Mouse (Mus musculus) kidney, adult 18-20 months (tissue): Measurements from ENCODE around the gene Tns1.

Experiments
- DNase-seq: peaks from one replicate; pipeline ENCODE4 v3.0.0; 2021

Gene Tns1

DNA sequence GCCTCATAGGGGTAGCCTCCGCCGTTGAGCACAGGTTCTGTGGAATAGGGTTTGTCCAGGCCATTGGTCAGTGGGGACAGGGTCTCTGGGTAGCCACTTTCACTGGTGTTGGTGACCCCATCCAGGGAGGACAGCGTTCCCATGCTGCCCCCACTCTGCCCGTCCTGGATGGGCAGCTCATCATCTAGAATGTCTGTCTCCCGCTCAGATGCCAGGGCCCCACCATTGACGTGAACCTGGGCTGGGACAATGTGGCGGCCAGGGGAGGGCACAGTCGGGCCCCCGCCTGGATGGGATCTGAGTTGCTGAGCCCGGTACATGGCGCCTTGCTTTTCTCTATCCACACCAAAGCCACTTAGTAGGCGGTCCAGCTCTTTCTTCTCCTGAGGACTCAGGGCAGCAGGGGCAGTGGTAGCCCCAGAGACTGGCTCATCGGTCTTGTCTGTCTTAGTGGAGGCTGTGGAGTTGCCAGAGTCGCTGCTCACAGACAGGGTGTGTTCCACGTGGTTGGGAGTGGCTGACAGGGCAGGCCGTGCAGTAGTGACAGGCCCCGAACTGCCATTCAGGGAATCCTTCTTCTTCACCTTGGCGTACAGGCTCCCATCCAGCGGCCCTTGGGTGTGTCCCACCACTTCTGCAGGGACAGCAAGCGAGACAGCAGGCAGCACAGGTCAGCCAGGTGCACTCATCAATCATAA, 170.8 kb downstream of the Tns1 start:
- no peak for DNase-seq

DNA sequence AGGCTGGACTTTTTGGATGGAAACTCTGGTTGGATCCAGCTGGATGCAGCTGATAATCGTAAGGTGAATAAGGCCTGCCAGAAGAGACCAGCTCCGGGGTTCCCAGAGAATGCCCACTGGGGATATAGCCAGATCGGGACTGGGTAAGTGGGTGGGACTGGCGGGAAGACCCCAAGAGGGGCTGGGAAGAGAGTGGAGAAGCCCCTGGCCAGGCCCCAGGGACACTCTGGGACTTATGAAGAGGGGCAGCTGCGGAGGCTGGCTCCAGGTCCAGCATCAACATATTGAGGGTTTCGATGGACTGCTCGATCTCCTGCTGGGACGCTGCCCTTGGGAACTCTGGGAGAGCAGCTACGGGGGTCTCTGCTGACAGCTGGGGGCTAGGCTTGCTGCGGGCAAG, 171.7 kb downstream of the Tns1 start:
- no peak for DNase-seq

DNA sequence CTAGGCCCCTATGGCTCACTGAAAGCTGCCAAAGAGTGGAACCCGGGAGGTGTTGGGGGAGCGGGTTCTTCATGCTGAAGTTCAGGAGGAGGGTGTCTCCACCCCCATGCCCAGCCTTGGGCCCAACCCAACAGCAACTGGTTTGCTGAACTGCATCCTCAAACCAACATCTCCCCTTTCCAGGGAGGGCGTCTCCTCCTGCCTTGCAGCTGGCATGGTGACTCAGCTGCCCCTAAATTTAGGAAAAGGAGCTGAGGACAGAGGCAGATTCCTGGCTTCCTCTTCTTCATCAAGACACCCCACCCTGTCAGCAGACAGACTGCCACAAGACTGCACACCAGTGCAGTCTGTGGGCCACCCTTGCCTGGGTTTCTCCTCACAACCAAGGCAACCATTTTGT, 173.1 kb downstream of the Tns1 start:
- DNase-seq: no peak

DNA sequence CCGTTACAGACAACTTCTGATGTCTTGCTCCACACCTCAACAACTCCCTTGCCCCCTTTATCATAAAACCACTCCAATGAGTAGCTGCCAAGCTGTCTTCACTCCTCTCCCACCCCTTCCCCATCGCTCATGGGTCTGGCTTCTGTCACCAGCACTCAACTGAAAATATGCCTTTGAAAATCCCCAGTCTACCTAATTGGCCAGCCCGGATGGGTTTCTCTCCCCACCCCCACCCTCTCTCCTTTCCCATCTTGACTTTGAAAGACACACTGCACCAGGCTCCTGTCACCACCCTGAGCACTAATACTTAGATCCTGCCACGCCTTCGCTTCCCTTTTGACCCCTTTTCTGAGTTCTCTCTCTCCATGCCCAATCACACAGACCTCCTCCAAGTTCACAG, 175.5 kb downstream of the Tns1 start:
- no peak for DNase-seq

DNA sequence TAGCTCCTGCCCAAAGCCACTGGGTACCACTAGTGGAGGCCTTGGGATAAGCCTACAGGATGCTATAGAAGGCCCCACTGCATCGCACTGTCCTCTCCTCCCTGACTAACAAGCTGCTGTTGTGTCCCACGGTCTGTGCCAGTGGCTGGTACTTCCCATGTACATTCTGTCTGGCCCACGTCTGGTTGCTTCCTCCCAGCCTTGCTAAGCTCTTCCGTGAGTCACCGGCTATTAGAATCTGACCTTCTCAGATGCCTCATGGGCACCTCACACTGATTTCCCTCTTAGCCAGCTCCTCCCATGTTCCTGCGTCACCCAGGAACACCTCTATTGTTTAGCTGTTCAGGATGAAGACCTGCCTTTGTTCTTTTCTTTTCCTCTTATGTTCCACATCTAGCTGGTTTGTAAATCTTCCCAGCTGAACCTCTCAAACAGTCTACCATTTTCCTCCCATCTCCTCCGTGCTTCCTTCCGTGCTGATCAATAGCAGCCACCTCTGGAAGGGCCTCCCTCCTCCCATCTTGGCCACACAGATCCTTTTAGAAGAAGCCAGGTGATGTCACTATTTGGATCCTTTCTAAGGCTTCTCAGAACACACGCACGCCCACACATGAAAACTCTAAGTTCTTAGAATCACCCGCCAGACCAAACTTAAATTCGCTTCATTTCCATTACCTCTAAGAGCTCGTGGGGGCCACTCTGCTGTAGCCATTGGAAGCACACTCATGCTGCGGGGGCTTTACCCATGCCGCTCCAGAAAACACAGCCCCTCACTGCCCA, 176.5 kb downstream of the Tns1 start:
- DNase-seq: no peak

DNA sequence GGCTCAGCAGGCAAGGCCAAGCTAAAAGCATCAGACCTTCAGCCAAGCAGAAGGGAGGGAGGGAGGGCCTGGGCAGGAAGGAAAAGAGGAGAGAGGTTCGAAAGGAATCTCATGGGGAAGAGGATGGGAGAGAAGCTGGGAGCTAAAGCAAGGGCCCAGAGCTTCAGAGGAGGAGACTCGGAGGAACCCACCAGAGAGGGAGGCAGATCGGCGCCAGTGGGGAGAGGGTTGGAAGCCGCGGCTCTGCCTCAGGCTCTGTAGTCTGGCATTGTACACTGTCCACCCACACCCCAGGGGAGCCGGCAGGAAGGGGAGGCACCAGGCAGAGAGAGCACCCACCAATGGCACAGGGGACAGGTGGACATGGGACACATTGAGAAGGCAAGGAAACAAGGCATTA, 177.5 kb downstream of the Tns1 start:
- DNase-seq: no peak

DNA sequence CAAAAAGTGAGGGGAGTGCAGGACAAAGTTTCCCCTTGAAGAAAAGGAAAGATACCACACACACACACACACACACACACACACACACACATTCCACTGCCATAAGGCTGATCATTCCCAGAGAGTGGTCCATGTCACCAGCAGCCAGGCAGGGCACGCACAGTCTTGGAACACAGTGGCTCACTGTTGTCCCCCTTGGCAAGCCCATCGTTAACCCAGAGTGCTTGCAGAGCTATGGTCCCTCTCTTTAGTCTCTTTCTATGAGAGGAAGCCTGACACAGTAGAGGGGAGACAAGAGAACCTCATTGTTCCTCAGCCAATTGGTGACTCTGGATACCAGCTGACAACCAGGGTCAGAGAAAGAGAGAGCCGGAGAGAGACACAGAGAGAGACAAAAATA, 179.9 kb downstream of the Tns1 start:
- DNase-seq: no peak

DNA sequence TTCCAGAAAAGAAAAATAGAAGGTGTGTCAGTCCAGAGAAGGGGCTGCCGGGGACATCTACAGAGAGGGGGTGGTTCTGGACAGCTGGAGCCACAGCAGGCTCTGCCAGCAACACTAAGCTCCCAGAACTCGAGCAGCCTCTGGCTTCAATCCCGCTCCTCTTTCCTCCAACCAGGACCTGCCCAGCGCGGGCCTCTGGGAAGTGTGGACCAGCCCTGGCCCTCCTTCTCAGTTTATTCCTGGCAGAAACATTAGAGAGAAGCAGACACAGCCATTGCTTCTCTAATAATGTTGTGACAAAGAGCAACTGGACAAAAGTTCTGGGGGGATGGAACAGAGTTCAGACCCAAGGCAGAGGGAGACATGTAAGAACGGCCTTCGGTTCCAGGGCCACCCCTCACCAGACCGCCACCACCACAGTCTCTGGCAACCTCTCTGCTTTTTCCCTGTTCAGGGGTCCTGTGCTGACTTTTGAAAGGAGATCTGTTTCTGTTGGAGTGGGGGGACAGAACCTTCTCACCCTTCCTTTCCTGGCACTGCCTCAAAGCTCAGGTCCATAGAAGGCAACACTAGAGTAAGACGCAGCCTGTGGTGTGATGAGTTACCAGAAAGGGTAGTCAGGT, 180.5 kb downstream of the Tns1 start:
- DNase-seq: no peak

DNA sequence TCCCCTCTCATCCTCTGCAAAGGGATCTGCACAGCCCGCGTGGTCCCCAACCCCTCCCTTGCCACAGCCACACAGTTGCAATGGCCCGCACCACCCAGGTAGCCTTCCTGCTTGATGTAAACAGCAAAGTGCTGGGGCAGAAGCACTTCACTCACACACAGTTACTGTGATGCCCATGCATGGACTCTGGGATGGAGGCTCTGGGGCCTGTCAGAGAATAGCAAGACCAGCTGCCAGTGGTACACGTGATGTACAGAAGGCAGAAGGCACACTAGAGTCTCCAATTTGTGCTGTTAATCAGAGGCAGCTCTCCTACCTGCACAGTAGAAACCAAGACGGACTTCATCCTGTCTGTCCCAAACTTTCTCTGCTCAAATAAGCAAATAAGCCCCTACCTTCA, 181.0 kb downstream of the Tns1 start:
- no peak for DNase-seq

DNA sequence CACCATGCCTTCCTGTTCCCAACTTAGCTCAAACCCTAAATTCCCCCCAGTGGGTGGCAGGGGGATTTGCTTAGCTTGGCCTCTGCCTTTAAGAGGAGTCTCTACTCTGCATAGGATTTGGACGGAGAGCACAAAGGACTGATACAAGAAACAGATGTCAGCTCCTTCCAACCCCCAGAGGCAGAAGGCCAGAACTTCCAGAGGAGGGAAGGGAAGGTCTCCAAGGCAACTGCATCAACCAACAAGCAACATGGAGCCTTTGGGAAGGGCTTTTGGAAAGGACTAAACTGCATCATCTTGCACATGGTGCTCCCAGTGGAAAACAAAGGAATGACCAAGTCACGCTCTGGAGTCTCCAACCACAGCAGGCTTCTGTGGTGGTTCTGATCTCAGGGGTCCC, 182.0 kb downstream of the Tns1 start:
- no peak for DNase-seq

DNA sequence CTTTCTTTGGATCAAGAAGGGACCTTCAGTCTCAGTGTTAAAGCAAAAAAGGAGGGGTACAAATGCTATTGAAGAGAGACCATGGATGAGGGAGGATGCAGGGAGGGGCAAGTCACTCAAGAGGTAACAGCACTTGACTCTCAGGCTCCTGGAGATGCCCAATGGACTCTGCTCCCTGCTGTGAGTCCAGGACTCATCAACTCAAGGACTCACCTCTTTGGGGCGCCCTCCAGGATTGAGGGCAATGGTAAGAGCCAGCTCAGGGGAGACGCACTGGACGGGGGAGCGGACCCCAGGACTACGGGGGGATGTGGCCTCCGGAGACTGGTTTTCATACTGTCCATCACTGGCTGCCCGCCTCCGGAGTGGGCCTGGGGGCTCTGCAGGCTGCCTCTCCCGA, 182.6 kb downstream of the Tns1 start:
- no peak for DNase-seq

DNA sequence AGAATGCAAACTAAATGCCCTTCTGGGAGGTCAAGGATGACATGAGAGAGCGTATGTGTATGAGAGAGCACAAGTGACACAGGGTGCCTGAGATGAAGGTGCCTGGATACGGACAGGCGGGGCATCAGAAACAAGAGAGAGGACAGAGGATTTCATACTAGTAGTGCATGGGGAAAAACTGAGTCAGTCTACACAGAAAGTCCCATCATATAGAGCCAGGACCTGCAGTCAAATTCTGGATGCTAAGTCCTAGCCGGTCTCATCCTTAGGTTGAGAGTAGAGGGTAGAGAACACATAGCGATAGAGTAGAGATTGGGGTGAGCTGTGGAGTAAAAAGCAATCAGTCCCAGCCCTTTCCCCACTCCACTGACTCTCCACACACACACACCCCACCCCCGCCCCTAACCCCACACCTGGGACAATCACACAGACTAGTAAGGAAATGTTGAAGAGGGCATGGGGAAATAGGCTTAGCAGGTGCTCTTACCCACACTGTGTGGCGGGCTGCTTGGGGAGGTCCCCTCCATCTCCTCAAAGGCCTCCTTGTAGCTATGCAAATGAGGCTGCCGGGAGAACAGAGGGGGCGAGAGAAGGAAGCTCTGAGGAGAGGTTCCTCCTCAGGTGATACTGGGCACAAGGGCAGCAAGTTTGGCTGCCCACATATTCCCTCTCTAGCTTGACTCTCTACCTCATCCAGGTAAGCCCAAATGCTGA, 183.6 kb downstream of the Tns1 start:
- DNase-seq: no peak

DNA sequence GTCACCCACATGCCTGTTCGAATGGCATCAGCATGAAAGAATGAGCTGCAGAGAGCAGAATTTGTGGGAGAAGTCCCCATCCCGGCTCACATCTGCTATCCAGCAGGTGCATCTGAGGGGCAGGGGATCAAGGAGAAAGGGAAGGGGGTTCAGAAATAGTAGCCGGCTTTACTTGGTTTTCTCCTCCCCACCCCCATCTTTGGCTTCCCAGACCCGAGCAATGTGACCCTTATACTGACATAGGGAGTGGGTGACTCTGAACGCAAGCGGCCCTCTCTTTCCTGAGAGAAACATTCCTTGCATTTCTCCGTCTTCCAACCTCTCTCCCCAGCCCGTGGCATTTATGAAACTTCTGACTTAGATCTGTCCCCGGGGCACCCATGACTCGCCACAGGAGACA, 185.7 kb downstream of the Tns1 start:
- no peak for DNase-seq

DNA sequence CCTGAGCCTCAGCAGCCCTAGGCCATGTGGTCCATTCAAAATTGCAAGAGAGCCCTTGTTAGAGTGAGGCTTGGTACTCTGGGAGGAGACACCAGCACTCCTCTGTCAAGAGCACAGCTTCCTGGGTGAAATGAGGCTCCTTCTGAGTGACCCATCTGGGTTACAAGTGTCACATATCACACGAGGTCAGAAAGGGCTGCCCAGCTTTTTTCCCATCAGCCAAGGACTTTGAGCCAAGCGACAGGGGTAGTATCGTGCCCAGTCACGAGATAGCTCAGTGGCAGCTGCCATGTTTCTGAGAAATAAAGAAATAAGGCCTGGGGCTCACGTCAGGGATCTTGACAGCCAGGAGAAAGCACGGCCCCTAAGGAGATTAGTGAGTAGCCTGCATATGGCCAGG, 186.4 kb downstream of the Tns1 start:
- no peak for DNase-seq

DNA sequence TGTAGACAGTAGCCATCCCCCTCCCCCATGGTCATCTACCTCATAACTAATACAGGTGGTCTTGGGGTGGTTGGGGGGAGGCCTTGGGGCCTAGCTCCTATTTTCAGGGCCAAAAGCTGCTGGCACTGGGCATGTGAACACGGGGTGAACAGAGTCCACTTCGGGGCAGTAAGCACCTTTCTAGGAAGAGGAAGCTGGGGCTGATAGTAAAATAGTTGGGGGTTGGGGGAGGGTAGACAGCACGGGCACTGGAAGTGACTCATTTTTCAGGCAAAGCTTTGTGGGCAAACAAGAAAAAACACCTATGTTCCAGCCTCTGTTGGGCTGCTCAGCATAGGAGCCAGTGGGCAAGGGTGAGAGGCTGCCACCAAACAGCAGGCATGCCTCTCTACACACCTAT, 187.7 kb downstream of the Tns1 start:
- no peak for DNase-seq

DNA sequence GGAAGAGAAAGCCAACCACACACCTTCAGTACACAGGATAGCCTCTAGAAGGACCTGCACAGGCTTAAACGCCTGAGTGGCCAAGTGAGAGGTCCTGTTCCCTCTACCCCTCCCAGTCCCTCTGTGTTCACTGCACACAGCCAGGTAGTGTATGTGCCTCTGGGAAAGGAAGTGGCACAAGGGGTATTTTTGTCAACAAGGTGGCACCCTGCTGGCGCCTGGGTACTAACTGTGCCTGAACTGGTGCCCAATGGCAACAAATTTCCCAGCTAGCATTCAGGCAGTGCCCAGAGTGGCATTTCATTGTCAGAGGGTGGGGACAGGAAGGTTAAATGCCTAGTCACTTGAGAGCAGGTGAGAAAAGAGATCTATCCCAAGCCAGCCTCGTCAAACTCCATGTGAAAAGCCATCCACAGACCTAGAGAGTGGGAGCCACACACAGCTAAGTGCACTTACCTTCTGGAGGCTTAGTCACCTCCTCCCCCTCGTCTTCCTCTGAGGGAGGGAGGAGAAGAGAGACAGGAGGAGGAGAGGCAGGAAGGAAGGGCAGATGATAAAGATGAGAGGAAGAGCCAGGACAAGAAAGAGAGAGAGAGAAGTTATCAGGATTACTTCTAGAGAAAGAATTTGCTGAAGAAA, 188.7 kb downstream of the Tns1 start:
- peak; percentile 66 for DNase-seq

DNA sequence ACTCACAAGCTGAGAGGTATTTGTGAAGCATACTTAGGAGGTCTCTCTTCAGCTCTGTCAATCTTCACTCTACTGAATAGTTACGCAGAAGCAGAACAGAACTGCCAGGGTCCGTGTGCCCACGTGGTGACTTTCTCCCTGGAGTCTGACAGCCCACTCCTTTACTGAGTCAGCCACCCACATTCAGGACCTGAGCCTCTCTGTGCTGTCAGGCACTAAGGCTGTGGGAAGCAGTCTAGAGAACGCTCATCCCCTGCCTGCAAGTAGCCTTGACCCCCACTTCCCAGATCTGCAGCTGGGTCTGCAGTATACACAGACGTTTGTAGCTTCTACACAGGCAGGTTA, 191.1 kb downstream of the Tns1 start:
- DNase-seq: no peak

DNA sequence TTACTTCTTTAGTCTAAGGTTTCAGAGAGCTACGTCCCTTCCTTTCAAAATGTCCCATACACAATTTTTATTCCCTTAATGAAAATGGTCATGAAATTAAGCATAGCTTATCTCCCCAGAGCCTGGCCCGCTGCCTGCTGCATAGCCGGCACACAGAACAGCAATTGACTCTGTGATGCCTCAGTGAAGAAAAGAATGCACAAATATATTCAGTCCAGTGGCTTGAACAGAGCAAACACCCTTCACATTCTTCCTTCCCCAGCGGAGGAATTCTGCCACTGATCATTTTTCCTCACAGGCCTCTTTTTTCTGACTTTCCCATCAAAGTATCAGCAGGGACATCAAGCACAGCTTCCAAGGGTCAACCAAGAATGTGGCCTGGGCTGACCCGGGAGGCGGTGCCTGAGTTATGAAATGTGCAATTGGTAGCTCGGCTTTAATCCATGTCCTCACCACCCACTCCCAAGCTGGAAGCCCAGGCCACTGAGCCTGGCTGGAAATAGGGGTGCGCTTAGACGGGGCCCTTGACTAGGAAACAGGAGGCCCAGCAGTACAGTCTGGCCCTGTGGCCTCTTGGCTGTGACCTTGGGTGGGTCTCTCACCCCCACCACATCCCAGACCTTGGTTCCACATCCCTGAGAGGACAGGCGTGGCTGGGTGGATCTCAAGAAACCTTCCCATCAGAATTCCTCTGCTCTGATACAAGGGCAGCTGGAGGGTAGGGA, 191.7 kb downstream of the Tns1 start:
- peak; percentile 79 for DNase-seq

DNA sequence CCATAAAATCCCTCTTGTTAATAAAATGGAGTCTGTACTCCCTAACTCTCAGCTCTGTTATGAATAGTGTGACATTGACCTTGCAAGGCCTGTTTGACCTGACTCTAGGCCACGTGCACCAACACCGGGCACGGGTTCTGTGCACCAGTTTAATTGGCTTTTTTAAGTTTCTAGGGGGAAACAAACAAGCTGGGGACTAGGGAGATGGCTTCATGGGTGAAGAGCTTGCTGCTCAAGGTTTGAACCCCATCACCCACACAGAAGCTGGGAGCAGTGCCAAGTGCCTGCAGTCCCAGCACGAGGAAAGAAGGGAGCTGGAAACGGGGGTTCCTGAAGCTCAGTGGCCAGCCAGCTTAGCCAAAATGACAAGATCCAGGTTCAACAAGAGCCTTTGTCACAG, 192.4 kb downstream of the Tns1 start:
- DNase-seq: peak; percentile 73

DNA sequence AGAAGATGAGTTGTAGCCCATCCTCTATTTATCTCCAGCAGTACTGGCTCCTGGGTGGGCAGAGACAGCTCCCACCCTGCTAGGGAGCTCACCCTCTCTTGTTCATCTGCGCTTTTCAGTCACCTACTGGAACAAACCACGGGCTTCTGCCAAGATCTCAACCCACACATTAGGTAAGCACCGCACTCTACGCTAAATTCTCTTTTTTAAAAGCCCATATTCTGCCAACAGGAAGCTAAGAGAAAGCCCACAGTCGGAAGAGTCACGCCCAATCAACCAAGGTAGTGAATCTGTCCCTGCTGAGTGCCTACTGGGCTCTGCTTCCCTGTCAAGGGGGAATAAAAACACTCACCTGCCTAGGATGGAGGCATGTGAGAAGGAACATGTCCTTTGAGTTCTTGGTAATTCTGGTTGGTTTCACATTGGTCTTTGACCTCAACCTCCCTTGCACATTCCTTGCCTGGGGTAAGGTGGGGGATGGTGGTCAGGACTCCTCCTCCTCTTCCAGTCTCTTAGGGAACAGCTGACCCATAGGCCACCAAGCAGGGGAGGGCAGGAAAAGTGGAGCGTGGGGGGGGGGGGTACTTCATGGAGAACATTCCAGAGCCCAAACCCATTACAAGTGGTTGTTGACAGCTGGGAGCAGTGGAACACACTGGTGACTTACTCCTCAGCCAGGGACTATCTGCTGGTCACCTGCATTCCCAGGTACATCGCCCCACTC, 193.7 kb downstream of the Tns1 start:
- peak; percentile 85 for DNase-seq

DNA sequence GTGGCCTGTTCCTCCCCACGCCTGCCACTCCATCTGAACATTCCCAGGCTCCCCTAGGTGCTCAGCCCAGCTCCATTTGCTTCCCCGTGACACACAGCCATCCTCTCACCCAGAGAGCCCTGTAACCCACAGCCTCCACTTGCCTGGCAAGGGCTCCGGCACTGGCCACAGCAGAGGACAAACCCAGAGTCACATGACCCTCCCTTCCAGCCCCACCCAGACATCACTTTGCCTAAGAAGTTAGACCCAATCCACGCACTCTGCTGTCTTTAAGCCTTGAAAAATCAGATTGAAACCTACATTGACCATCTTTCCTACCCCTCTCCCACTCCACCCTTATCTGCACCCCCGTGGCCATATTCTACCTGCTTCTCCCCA, 194.3 kb downstream of the Tns1 start:
- peak; percentile 66 for DNase-seq
